Mouse (Mus musculus): ENCODE results near the gene B2m. TPM values are rescaled to one million over a fixed set of nuclear protein-coding genes. Genes with fewer than 3 reads are reported as not detected.

The B2m gene
- polyA plus RNA-seq, 1 experiment from 2014 or later, result 426 TPM

- no peaks in the 10 kb centered on the region for H3K4me1 ChIP-seq (ENCODE audit: control insufficient read depth, low read depth, low read length)
- H3K36me3 ChIP-seq (ENCODE audit: control insufficient read depth, insufficient read depth), result no peaks in the 10 kb centered on the region
- H3K4me3 ChIP-seq (ENCODE audit: low read depth, low read length), result no peak overlapping the region
- H3K27ac ChIP-seq (ENCODE audit: low read length), result no peak overlapping the region
- no peak for ATAC-seq (ENCODE audit: low read depth)
- 39% methylated on average over 6 of the region's 6 CpGs for WGBS (ENCODE audit: insufficient replicate concordance)
- no peaks in the 10 kb centered on the region for H3K27me3 ChIP-seq (ENCODE audit: control insufficient read depth, insufficient read depth, low read depth, low read length)
- H3K9ac ChIP-seq (ENCODE audit: low read depth, low read length), result no peak overlapping the region
- no peak overlapping the region for H3K4me2 ChIP-seq (ENCODE audit: low read depth, low read length)
- no peaks in the 10 kb centered on the region for H3K9me3 ChIP-seq (replicated peaks; ENCODE audit: control insufficient read depth, low read length)
Measured at GRCm38 (mm10) chr2:122171292-122171691, 23.8 kb downstream of the B2m start.

DNA sequence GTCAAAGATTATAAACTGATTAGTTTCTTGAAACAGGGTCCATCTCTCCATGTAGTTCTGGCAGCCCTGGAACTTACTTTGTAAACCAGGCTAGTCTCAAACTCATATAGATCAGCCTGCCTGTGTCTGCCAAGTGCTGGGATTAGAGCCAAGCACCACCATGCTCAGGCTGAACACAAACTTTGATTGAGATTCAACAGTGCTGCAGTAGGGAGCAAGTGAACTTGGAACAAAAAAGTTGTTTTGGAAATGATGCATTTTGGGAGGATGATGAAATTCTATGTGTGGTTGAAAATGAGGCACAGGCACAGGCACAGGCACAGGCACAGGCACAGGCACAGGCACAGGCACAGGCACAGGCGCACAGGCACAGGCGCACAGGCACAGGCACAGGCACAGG lies 24.7 kb downstream of the B2m start:
- Histone ChIP-seq H3K36me3 (ENCODE audit: control insufficient read depth, insufficient read depth) (no peaks in the 10 kb centered on the region), H3K4me2 (ENCODE audit: low read depth, low read length) (no peak overlapping the region), H3K27me3 (ENCODE audit: control insufficient read depth, insufficient read depth, low read depth, low read length) (no peaks in the 10 kb centered on the region), H3K27ac (ENCODE audit: low read length) (no peak overlapping the region), H3K4me1 (ENCODE audit: control insufficient read depth, low read depth, low read length) (no peaks in the 10 kb centered on the region), H3K4me3 (ENCODE audit: low read depth, low read length) (no peak overlapping the region), H3K9me3 (replicated peaks; ENCODE audit: control insufficient read depth, low read length) (no peaks in the 10 kb centered on the region), H3K9ac (ENCODE audit: low read depth, low read length) (no peak overlapping the region)
- ATAC-seq (ENCODE audit: low read depth), result no peak
- 91% methylated on average over 2 of the region's 2 CpGs for WGBS (ENCODE audit: insufficient replicate concordance)

GRCm38 (mm10) chr2:122180051-122180822 lies 32.8 kb downstream of the B2m start:
- Histone ChIP-seq H3K4me1 (ENCODE audit: control insufficient read depth, low read depth, low read length) (no peaks in the 10 kb centered on the region), H3K9ac (ENCODE audit: low read depth, low read length) (no peak overlapping the region), H3K9me3 (replicated peaks; ENCODE audit: control insufficient read depth, low read length) (no peaks in the 10 kb centered on the region), H3K36me3 (ENCODE audit: control insufficient read depth, insufficient read depth) (no peaks in the 10 kb centered on the region), H3K4me3 (ENCODE audit: low read depth, low read length) (no peak overlapping the region), H3K27me3 (ENCODE audit: control insufficient read depth, insufficient read depth, low read depth, low read length) (no peaks in the 10 kb centered on the region), H3K27ac (ENCODE audit: low read length) (no peak overlapping the region), H3K4me2 (ENCODE audit: low read depth, low read length) (no peak overlapping the region)
- ATAC-seq (ENCODE audit: low read depth), result no peak
- WGBS (ENCODE audit: insufficient replicate concordance), result 54% methylated on average over 8 of the region's 8 CpGs

GRCm38 (mm10) chr2:122185086-122185485 lies 37.6 kb downstream of the B2m start:
- no peaks in the 10 kb centered on the region for H3K9me3 ChIP-seq (replicated peaks; ENCODE audit: control insufficient read depth, low read length)
- H3K27me3 ChIP-seq (ENCODE audit: control insufficient read depth, insufficient read depth, low read depth, low read length), result no peaks in the 10 kb centered on the region
- no peaks in the 10 kb centered on the region for H3K4me1 ChIP-seq (ENCODE audit: control insufficient read depth, low read depth, low read length)
- H3K27ac ChIP-seq (ENCODE audit: low read length), result no peak overlapping the region
- no peaks in the 10 kb centered on the region for H3K36me3 ChIP-seq (ENCODE audit: control insufficient read depth, insufficient read depth)
- WGBS (ENCODE audit: insufficient replicate concordance), result 58% methylated on average over 4 of the region's 4 CpGs
- no peak overlapping the region for H3K4me2 ChIP-seq (ENCODE audit: low read depth, low read length)
- ATAC-seq (ENCODE audit: low read depth), result no peak
- no peak overlapping the region for H3K9ac ChIP-seq (ENCODE audit: low read depth, low read length)
- no peak overlapping the region for H3K4me3 ChIP-seq (ENCODE audit: low read depth, low read length)

DNA sequence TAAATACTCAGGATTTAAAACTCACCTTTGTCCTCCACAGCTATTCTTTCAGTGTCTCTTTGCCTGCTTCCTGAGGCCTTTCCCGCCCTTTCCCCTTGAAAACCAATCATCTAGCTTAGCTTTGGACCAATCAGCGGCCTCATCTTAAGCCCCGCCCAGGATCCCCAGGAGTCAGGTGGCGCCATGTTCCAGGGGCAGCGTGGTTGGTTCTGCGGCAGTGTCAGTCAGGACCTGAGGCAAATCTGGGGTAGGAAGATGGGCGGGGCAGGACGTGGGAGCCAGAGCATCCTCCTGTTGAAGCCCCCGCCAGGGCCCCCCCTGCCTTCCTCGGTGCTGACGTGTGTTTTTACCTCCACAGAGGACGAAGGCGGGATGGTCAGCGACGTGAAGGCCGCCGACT lies 38.6 kb downstream of the B2m start, which contains the start of the genes Patl2 and Terb2:
Gene Patl2 (minus strand): TSS at position 84 of the 400 bp plus-strand sequence.
Gene Terb2 (plus strand): TSS at position 167 of the 400 bp plus-strand sequence.
- 69% methylated on average over 17 of the region's 17 CpGs for WGBS (ENCODE audit: insufficient replicate concordance)
- H3K27me3 ChIP-seq (ENCODE audit: control insufficient read depth, insufficient read depth, low read depth, low read length), result no peaks in the 10 kb centered on the region

GRCm38 (mm10) chr2:122186751-122187150 lies 39.3 kb downstream of the B2m start:
- H3K4me1 ChIP-seq (ENCODE audit: control insufficient read depth, low read depth, low read length), result no peaks in the 10 kb centered on the region
- H3K27ac ChIP-seq (ENCODE audit: low read length), result no peak overlapping the region
- no peak overlapping the region for H3K4me2 ChIP-seq (ENCODE audit: low read depth, low read length)
- H3K36me3 ChIP-seq (ENCODE audit: control insufficient read depth, insufficient read depth), result no peaks in the 10 kb centered on the region
- ATAC-seq (ENCODE audit: low read depth), result no peak
- 88% methylated on average over 3 of the region's 3 CpGs for WGBS (ENCODE audit: insufficient replicate concordance)
- no peaks in the 10 kb centered on the region for H3K9me3 ChIP-seq (replicated peaks; ENCODE audit: control insufficient read depth, low read length)
- no peaks in the 10 kb centered on the region for H3K27me3 ChIP-seq (ENCODE audit: control insufficient read depth, insufficient read depth, low read depth, low read length)
- no peak overlapping the region for H3K4me3 ChIP-seq (ENCODE audit: low read depth, low read length)
- no peak overlapping the region for H3K9ac ChIP-seq (ENCODE audit: low read depth, low read length)

More for the DNA sequence above, 38.6 kb downstream of the B2m start, which contains the start of the genes Patl2 and Terb2:
- Histone ChIP-seq H3K36me3 (ENCODE audit: control insufficient read depth, insufficient read depth) (no peaks in the 10 kb centered on the region), H3K9ac (ENCODE audit: low read depth, low read length) (no peak within 1 kb of the TSS), H3K9me3 (replicated peaks; ENCODE audit: control insufficient read depth, low read length) (no peaks in the 10 kb centered on the region), H3K4me2 (ENCODE audit: low read depth, low read length) (no peak within 1 kb of the TSS), H3K4me1 (ENCODE audit: control insufficient read depth, low read depth, low read length) (no peaks in the 10 kb centered on the region), H3K27ac (ENCODE audit: low read length) (no peak within 1 kb of the TSS), H3K4me3 (ENCODE audit: low read depth, low read length) (no peak within 1 kb of the TSS)
- no peak for ATAC-seq (ENCODE audit: low read depth)

DNA sequence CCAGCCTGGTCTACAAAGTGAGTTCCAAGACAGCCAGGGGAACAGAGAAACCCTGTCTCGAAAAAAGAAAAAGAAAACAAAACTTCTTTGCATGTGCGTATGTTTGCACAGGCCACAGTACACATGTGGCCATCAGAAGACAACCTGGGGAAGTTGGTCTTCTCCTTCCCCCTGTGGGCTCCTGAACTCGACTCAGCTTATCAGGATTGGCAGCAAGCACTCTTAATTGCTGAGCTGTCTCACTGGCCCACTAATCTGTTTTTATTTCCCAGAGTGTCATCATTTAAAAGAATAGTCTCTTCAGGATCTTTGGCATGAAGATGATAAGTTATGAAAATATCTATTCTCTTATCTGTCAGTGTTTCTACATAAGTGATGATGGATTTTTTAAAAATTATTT lies 44.4 kb downstream of the B2m start:
- H3K9me3 ChIP-seq (replicated peaks; ENCODE audit: control insufficient read depth, low read length), result no peaks in the 10 kb centered on the region
- no peak overlapping the region for H3K4me3 ChIP-seq (ENCODE audit: low read depth, low read length)
- H3K4me1 ChIP-seq (ENCODE audit: control insufficient read depth, low read depth, low read length), result no peaks in the 10 kb centered on the region
- H3K27ac ChIP-seq (ENCODE audit: low read length), result no peak overlapping the region
- no peaks in the 10 kb centered on the region for H3K36me3 ChIP-seq (ENCODE audit: control insufficient read depth, insufficient read depth)
- H3K9ac ChIP-seq (ENCODE audit: low read depth, low read length), result no peak overlapping the region
- no peaks in the 10 kb centered on the region for H3K27me3 ChIP-seq (ENCODE audit: control insufficient read depth, insufficient read depth, low read depth, low read length)
- ATAC-seq (ENCODE audit: low read depth), result no peak
- no peak overlapping the region for H3K4me2 ChIP-seq (ENCODE audit: low read depth, low read length)
- WGBS (ENCODE audit: insufficient replicate concordance), result 49% methylated on average over 3 of the region's 3 CpGs

GRCm38 (mm10) chr2:122194509-122194929 lies 47.0 kb downstream of the B2m start:
- Histone ChIP-seq H3K27ac (ENCODE audit: low read length) (no peak overlapping the region), H3K4me3 (ENCODE audit: low read depth, low read length) (no peak overlapping the region), H3K4me2 (ENCODE audit: low read depth, low read length) (no peak overlapping the region), H3K9ac (ENCODE audit: low read depth, low read length) (no peak overlapping the region), H3K9me3 (replicated peaks; ENCODE audit: control insufficient read depth, low read length) (no peaks in the 10 kb centered on the region), H3K36me3 (ENCODE audit: control insufficient read depth, insufficient read depth) (no peaks in the 10 kb centered on the region), H3K4me1 (ENCODE audit: control insufficient read depth, low read depth, low read length) (no peaks in the 10 kb centered on the region), H3K27me3 (ENCODE audit: control insufficient read depth, insufficient read depth, low read depth, low read length) (no peaks in the 10 kb centered on the region)
- no peak for ATAC-seq (ENCODE audit: low read depth)
- WGBS (ENCODE audit: insufficient replicate concordance), result 53% methylated on average over 1 of the region's 1 CpGs

DNA sequence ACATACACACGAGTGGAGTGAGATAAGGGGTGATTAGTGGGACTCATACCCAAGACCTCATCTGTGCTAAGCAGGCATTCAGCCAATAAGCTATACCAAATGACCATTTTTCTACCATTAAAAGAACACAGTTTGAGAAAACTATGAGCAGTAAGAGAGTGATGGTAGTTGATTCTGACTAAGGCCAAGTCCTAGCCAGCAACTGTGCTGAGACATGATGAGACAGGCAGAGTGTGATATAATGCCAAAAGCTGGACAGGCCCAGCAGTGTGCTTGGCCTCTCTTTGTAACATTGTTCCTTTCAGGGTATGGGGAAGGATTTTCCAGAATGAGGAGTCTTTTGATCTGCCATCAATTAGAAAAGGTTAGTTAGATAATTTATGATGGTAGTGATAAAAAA lies 54.0 kb downstream of the B2m start:
- no peaks in the 10 kb centered on the region for H3K27me3 ChIP-seq (ENCODE audit: control insufficient read depth, insufficient read depth, low read depth, low read length)
- no peaks in the 10 kb centered on the region for H3K4me1 ChIP-seq (ENCODE audit: control insufficient read depth, low read depth, low read length)
- no peak overlapping the region for H3K4me2 ChIP-seq (ENCODE audit: low read depth, low read length)
- ATAC-seq (ENCODE audit: low read depth), result no peak
- no peak overlapping the region for H3K4me3 ChIP-seq (ENCODE audit: low read depth, low read length)
- WGBS (ENCODE audit: insufficient replicate concordance), result 29% methylated on average over 1 of the region's 1 CpGs
- H3K9me3 ChIP-seq (replicated peaks; ENCODE audit: control insufficient read depth, low read length), result no peaks in the 10 kb centered on the region
- H3K36me3 ChIP-seq (ENCODE audit: control insufficient read depth, insufficient read depth), result no peaks in the 10 kb centered on the region
- H3K9ac ChIP-seq (ENCODE audit: low read depth, low read length), result no peak overlapping the region
- no peak overlapping the region for H3K27ac ChIP-seq (ENCODE audit: low read length)

Measured in liver, embryonic 16.5 days (tissue).